Mouse (Mus musculus) intestine, postnatal 0 days (tissue): Measurements from ENCODE around the gene Suds3. TPM values are rescaled to one million over a fixed set of nuclear protein-coding genes. Genes with fewer than 3 reads are reported as not detected.
A peak's percentile ranks its signal among the peaks of the same experiment; 100 is the strongest.

Experiments used
- ATAC-seq: fragments of 200-750 bp; cut with Nextera tagmentation; 2 replicates; pipeline ENCODE4 v1.8.0; 2017; ENCODE audit warnings: mild to moderate bottlenecking, moderate TSS enrichment, moderate library complexity
- H3K27ac ChIP-seq: fragments of 300-500 bp; sonication (generic); 2 replicates; pipeline ENCODE4 v1.5.1; 2014; ENCODE audit warnings: mild to moderate bottlenecking, low read depth, low read length, moderate library complexity
- H3K27me3 ChIP-seq: fragments of 300-500 bp; sonication (generic); replicated peaks from 2 replicates; pipeline ENCODE4 v1.6.1; 2014; ENCODE audit warnings: low read length, mixed read lengths; ENCODE audit not compliant: control insufficient read depth, insufficient read depth
- H3K36me3 ChIP-seq: fragments of 300-500 bp; sonication (generic); 2 replicates; pipeline ENCODE4 v1.6.1; 2014; ENCODE audit warnings: mild to moderate bottlenecking, moderate library complexity; ENCODE audit not compliant: control insufficient read depth, insufficient read depth
- H3K4me1 ChIP-seq: fragments of 300-500 bp; sonication (generic); replicated peaks from 2 replicates; pipeline ENCODE4 v1.6.1; 2014; ENCODE audit warnings: antibody characterized with exemption, low read length, mixed read lengths; ENCODE audit not compliant: control insufficient read depth, insufficient read depth
- H3K4me2 ChIP-seq: fragments of 300-500 bp; sonication (generic); replicated peaks from 2 replicates; pipeline ENCODE4 v1.6.1; 2014; ENCODE audit warnings: low read depth, mild to moderate bottlenecking, moderate library complexity
- H3K4me3 ChIP-seq: fragments of 300-500 bp; sonication (generic); 2 replicates; pipeline ENCODE4 v1.5.1; 2014; ENCODE audit warnings: low read depth, low read length
- H3K9ac ChIP-seq: fragments of 300-500 bp; sonication (generic); 2 replicates; pipeline ENCODE4 v1.6.1; 2014; ENCODE audit warnings: mild to moderate bottlenecking, low read depth, low read length
- H3K9me3 ChIP-seq: fragments of 300-500 bp; sonication (generic); 2 replicates; pipeline ENCODE4 v1.6.1; 2016; ENCODE audit warnings: mixed run types; ENCODE audit not compliant: control insufficient read depth
- CTCF ChIP-seq: sonication (generic); IDR thresholded peaks from 2 replicates; pipeline ENCODE4 v1.5.1; 2016; ENCODE audit warnings: low read depth, mild to moderate bottlenecking, control low read depth, antibody characterized with exemption, moderate library complexity
- WGBS: fragments of 180-500 bp; shearing (Covaris S2); extraction: QIAGEN DNeasy Blood & Tissue Kit; methylation state at CpG from one replicate; pipeline ENCODE4 v1.1.7; 2014; 5-methylcytosine and 5-hydroxymethylcytosine counted together
- polyA plus RNA-seq: library from polyadenylated mRNA; unstranded; fragments of >200 nt; fragmentation: Nextera tagmentation; extraction: Ambion mirVana; gene quantifications from 2 replicates; pipeline ENCODE4 v1.2.1, GENCODE M21; 2015

Gene Suds3
- polyA plus RNA-seq, 1 experiment from 2014 or later: 41.8 TPM

DNA sequence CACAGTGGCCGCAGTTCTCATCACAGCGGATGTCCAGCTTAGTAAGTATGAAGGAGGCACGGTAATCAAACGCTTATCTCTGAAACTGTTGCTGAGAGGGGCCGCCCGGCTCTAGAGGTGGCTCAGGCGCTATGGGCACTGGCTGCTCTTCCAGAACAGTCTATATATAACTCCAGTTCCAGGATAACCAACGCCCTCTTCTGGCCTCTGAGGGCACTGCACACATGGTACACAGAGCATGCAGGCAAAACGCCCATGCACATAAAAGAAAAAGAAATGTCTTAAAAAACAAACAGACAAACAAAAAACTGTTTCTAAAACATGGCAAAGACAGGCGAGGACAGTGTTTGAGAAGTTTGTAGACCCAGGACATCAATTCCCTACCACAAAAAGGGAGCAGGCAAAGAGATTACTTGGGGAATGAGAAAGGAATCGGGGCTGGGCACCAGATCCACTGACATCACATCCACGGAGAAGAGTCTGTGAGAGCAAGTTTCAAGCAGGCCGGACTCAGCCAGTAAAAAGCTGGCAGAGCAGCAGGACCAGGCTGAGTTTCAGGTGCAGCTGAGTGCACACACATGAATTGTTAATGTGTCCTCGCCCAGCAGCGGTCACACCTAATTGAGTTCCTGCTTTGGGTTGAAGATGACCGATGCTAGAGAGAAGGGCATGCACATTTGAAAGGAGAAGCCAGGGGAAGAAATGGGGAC, 4.7 kb downstream of the Suds3 start:
- peak; percentile 29 for TF ChIP-seq CTCF
- 92% methylated on average over 16 of the region's 16 CpGs for WGBS
- Histone ChIP-seq H3K4me1 (no peaks in the 10 kb centered on the region), H3K27me3 (no peaks in the 10 kb centered on the region), H3K9ac (no peak overlapping the region), H3K9me3 (no peaks in the 10 kb centered on the region), H3K27ac (no peak overlapping the region), H3K36me3 (peaks cover 64% of the 10 kb centered on the region), H3K4me2 (no peak overlapping the region), H3K4me3 (no peak overlapping the region)
- no peak for ATAC-seq

DNA sequence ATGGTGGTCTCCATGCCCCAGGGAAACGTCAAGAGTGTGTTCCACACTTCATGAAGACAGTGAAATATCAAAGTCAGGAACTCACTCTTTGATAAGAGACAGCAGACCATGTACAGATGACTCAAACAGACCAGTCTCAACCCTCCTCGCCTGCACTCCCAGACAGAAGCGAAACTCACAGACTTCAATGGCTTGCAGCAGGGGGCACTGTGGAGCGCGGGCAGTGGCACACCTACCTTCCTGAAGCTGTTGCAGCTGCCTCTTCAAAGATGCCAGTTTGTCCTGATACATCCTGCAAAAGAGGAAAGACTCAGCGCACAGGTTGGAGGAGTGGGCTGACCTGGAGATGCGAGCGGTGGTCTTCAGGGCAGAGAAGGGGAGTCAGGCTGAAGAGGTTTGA, 6.4 kb downstream of the Suds3 start:
- Histone ChIP-seq H3K9me3 (no peaks in the 10 kb centered on the region), H3K4me2 (no peak overlapping the region), H3K36me3 (peaks cover 79% of the 10 kb centered on the region), H3K4me1 (no peaks in the 10 kb centered on the region), H3K9ac (no peak overlapping the region), H3K27me3 (no peaks in the 10 kb centered on the region), H3K27ac (no peak overlapping the region), H3K4me3 (no peak overlapping the region)
- ATAC-seq: no peak
- TF ChIP-seq CTCF: peak; percentile 68
- 92% methylated on average over 8 of the region's 8 CpGs for WGBS

DNA sequence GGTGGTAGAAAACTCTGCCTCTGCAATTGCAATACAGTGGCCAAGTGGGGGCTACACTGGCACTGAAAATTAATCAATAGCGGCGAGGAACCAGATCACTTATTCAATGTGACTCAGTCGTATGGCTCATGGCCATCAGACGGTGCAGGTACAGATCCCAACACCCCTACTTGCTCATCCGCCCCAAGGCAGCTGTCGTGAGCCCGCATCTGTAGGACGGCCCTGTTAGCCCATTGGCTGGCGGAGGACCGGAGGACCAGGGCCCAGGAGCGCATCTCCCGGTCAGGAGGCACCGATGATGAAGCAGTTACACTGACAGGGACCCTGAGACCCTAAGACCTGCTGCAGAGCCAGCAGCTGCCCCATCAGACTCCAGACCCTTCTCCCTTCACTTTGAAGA, 7.2 kb downstream of the Suds3 start:
- no peak for TF ChIP-seq CTCF
- Histone ChIP-seq H3K4me1 (no peaks in the 10 kb centered on the region), H3K4me3 (no peak overlapping the region), H3K4me2 (no peak overlapping the region), H3K9me3 (no peaks in the 10 kb centered on the region), H3K27ac (no peak overlapping the region), H3K27me3 (no peaks in the 10 kb centered on the region), H3K9ac (no peak overlapping the region), H3K36me3 (peaks cover 87% of the 10 kb centered on the region)
- WGBS: 96% methylated on average over 13 of the region's 13 CpGs
- ATAC-seq: no peak

DNA sequence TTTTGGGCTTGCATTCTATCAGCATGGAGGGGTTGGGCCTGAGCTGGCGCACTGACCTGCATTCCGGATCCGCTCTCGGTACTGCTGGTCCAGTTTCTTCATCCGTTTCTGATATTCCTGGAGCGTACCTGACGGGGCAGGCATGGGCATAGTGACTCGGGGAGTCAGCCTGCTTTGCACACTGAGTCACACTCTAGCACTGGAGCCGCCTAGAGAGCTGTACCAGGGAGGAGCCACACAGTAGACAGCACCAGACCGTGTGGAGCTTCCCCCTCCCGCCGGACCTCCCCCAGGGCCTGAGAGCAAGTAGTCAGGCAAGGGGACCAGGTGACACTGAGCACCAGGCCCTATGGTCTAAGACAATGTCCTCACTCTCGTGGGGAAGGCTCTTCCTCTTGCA, 7.6 kb downstream of the Suds3 start:
- H3K36me3 ChIP-seq: peaks cover 91% of the 10 kb centered on the region
- H3K4me3 ChIP-seq: no peak overlapping the region
- H3K9me3 ChIP-seq: no peaks in the 10 kb centered on the region
- no peaks in the 10 kb centered on the region for H3K4me1 ChIP-seq
- no peak for ATAC-seq
- H3K9ac ChIP-seq: no peak overlapping the region
- TF ChIP-seq CTCF: no peak
- H3K27me3 ChIP-seq: no peaks in the 10 kb centered on the region
- no peak overlapping the region for H3K27ac ChIP-seq
- no peak overlapping the region for H3K4me2 ChIP-seq
- WGBS: 94% methylated on average over 13 of the region's 13 CpGs

DNA sequence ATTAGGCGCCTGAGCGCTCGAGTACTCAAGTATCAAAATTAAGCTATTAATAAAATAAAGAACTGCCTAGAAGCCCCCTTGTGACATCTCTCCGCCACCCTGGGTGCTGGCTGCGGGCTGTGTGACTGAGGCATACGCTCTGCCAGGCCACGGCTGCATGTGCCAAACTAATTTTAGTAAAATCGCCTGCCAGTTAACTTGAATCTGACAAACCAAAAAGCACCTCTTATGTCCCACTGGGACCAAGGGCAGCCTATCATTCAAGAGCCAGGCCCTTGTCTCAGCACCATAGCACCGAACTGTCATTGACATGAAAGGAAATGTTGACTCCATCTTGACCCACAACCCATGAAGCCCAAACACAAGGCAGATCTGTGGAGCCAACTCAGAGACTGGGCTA, 10.2 kb downstream of the Suds3 start:
- H3K36me3 ChIP-seq: peaks cover 92% of the 10 kb centered on the region
- 92% methylated on average over 9 of the region's 9 CpGs for WGBS
- no peak overlapping the region for H3K4me3 ChIP-seq
- no peak overlapping the region for H3K4me2 ChIP-seq
- no peak for ATAC-seq
- no peak overlapping the region for H3K27ac ChIP-seq
- no peaks in the 10 kb centered on the region for H3K4me1 ChIP-seq
- no peak overlapping the region for H3K9ac ChIP-seq
- no peaks in the 10 kb centered on the region for H3K27me3 ChIP-seq
- no peak for TF ChIP-seq CTCF
- H3K9me3 ChIP-seq: no peaks in the 10 kb centered on the region

DNA sequence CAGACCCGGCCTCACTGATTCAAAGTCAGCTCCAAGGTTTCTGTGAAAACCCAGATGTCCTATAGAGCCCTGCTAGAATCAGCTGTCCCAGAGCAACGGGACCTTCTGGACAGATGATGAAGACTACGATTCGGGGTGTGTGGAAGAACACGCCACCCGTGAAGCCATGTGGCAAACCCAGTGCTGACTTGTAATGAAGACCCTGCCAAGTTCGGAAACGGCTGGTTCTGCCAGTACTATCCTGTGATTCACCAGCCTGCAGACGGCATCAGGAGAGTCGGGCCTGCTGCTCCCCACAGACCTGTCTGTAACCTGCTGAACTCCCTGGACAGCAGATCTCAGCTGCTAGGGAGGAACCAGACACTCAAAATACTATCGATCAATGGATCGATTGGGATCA, 11.6 kb downstream of the Suds3 start:
- no peak for ATAC-seq
- Histone ChIP-seq H3K4me1 (no peaks in the 10 kb centered on the region), H3K4me3 (no peak overlapping the region), H3K4me2 (no peak overlapping the region), H3K27me3 (no peaks in the 10 kb centered on the region), H3K9me3 (no peaks in the 10 kb centered on the region), H3K36me3 (peaks cover 96% of the 10 kb centered on the region), H3K27ac (no peak overlapping the region), H3K9ac (no peak overlapping the region)
- TF ChIP-seq CTCF: no peak
- WGBS: 92% methylated on average over 12 of the region's 12 CpGs
